Comparison of ENCODE assay signal across 19 mouse cellular contexts in genomic region chr8:21201261-21201660, GRCm38 (mm10). TPM values are rescaled to one million over a fixed set of nuclear protein-coding genes. Genes with fewer than 3 reads are reported as not detected.
"Had no signal": no experiment of that assay in that cellular context is flagged by ENCODE, and none has a peak within 500 bp of the region (broad histone marks: within the 10 kb centered on the region; RNA-seq: fewer than 3 reads in every experiment).

TSS of gene Gm15293 (plus strand) at chr8:21201561.

RNA-seq across cellular contexts. Expression of gene Gm15293, which starts in this region (rescaled TPM):
- polyA plus RNA-seq: cortical plate, adult 2 months; embryonic facial prominence, embryonic 10.5 days; embryonic facial prominence, embryonic 11.5 days; embryonic facial prominence, embryonic 12.5 days; embryonic facial prominence, embryonic 13.5 days; embryonic facial prominence, embryonic 14.5 days; embryonic facial prominence, embryonic 15.5 days; erythroblast, embryonic 14.5 days; forebrain, embryonic 10.5 days; forebrain, embryonic 11.5 days; forebrain, embryonic 12.5 days; forebrain, embryonic 13.5 days; forebrain, embryonic 14.5 days; forebrain, embryonic 15.5 days; forebrain, embryonic 16.5 days; forebrain, postnatal 0 days; frontal cortex, adult 2 months; gonadal fat pad, adult 2 months; heart, adult 2 months had no signal
